Mouse (Mus musculus) heart, postnatal 14 days (tissue): ENCODE results near the gene Mrpl43. TPM values are rescaled to one million over a fixed set of nuclear protein-coding genes. Genes with fewer than 3 reads are reported as not detected.
"Not testable (repeated sequence)": the region's sequence is repeated elsewhere in the genome, so short reads cannot be mapped to it uniquely, and the experiment has no call there.

Experiments
- DNase-seq, 2 experiments: peaks; one replicate each; pipeline ENCODE4 v3.0.0; 2021 to 2022
- intact Hi-C: fragments of 180-260 bp; cut with DNase I; formaldehyde crosslinking; loops from one replicate; pipeline ENCODE4 v1.15.1; 2025
- long read RNA-seq, 2 experiments: library from polyadenylated mRNA; stranded (forward); transcript quantifications; one replicate each; pipeline ENCODE4 v2.0.0; 2021
- total RNA-seq, 2 experiments: library from RNA; stranded (reverse); gene quantifications; 2 replicates each; pipeline ENCODE4 v1.2.3; 2021

The Mrpl43 gene
- total RNA-seq, result 10 to 100 TPM; 50.3 to 53.9 TPM
- long read RNA-seq, experiment 1, transcript Mrpl43-201 (3 exons, 1,398 nt), result major isoform, 66 of 74 reads
- long read RNA-seq, experiment 1, partial matches to known transcripts, result 4 of 74 reads
- long read RNA-seq, experiment 1, other reads (novel, unspliced or antisense), result 3 of 74 reads
- long read RNA-seq, experiment 2, transcript Mrpl43-201 (3 exons, 1,398 nt), result major isoform, 55 of 57 reads
- long read RNA-seq, experiment 2, partial matches to known transcripts, result 1 of 57 reads
- long read RNA-seq, experiment 2, other reads (novel, unspliced or antisense), result 1 of 57 reads

- DNase-seq, result peak; percentile 95 to 99
- intact Hi-C loops, result no loop called here
Observed at GRCm38 (mm10) chr19:45005957-45006712, at the start of gene Mrpl43. Gene Mrpl43 (minus strand): TSS chr19:45006442.

GRCm38 (mm10) chr19:45054892-45055690 is 48.8 kb upstream of the Mrpl43 start:
- intact Hi-C loops, result no loop called here
- no peak for DNase-seq

- intact Hi-C loops, result no loop called here
- DNase-seq, result no peak
Observed at GRCm38 (mm10) chr19:45053451-45053850, 47.2 kb upstream of the Mrpl43 start.

DNA sequence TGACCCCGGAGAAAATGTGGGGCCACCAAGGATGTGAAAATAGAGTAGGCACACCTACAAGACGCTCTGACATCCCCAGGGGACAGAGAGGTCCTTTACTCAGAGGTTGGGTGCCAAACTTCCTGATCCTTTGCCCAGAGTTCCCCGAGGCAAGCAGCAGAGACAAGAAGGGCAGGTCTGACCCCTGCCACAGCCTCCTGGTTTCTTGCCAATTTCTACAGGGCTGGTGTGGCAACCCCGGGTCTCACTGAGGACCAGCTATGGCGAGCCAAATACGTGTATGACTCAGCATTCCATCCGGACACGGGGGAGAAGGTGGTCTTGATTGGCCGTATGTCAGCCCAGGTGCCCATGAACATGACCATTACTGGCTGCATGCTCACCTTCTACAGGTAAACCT is 43.3 kb upstream of the Mrpl43 start:
- no peak for DNase-seq

GRCm38 (mm10) chr19:45048644-45049365 is 42.6 kb upstream of the Mrpl43 start:
- no peak for DNase-seq
- intact Hi-C loops, result no loop called here

More for the DNA sequence above, 43.3 kb upstream of the Mrpl43 start:
- intact Hi-C loops, result no loop called here

DNA sequence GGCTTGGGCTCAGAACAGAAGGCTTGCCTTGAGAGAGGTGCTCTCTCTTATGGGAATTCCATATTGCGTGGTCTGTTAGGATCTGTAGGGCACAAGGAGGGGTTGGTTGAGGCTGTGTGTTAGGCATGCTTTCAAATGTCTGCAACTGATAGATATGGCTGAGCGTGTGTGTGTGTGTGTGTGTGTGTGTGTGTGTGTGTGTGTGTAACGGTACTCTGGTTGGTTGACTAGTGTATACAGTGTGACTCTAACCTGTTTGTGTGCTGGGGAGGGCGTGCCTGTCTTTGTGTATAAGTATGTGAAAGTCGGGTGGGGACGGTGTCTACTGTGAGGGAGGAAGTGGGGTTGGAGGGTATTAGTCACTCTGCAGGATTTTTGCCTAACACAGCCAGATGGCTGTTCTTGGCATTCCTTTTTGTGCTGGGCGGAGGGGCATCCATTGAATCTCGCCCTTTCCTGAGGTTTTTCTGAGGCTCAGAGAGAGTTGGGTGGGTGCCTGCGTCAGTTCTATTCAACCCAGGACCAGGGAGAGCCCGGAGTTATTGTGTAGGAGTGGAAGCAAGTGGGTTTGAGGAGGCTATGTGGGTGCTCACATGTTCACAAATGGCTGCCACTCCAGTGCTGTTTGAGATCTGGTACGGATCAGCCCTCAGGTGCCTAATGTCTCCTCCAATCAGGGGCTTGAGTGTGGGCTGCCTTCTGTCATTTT is 41.8 kb upstream of the Mrpl43 start:
- peak; percentile 51 to 53 for DNase-seq
- intact Hi-C loops, result no loop called here

- intact Hi-C loops, result no loop called here
- DNase-seq, result peak; percentile 94 to 97
Observed at GRCm38 (mm10) chr19:45047417-45047934, 41.2 kb upstream of the Mrpl43 start, which contains the start of gene Sfxn3. Gene Sfxn3 (plus strand): TSS chr19:45047503.

DNA sequence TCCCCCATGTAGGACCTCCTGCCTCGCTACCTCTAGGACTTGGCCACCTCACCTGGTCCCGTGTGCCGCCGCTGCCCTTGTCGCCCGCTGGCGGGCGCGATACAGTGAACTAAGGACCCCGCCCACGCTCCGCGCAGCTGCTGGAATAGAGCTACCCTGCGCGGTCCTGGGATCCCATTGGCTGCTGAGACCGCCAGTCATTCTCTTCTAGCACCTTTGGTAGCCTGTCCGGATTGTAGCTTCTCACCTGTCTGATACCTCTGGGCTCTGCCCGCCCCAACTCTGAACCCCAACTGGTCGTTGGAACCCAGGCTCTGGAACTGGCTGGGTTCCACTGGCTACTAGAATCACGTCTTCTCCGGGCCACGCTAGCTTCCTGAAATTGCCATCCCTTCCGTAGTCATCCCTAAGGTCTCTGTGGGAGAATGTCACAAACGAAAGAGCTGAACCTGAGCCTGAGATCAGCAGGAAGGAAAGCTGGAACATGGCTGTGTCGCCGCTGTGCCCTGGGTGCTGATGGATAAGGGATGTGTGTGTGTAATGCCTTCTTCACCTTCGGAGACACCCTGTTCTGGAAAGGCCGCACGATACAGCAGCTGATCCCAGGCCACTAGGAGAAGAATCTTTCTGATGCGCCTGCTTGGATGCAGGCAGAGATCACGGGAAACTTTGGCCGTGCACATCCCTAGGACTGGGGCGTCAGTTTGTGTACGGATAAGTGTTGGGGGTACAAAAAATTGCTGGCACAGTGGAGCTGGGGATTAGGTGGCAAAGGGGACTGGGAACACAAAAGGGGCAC is 40.5 kb upstream of the Mrpl43 start:
- intact Hi-C loops, result no loop called here
- peak; percentile 78 to 79 for DNase-seq

- intact Hi-C loops, result no loop called here
- no peak for DNase-seq
Observed at GRCm38 (mm10) chr19:45045651-45046050, 39.4 kb upstream of the Mrpl43 start, which contains the start of gene Pdzd7. Gene Pdzd7 (minus strand): TSS chr19:45045717.

- DNase-seq, result no peak
Observed at GRCm38 (mm10) chr19:45045236-45045635, 39.0 kb upstream of the Mrpl43 start.

DNA sequence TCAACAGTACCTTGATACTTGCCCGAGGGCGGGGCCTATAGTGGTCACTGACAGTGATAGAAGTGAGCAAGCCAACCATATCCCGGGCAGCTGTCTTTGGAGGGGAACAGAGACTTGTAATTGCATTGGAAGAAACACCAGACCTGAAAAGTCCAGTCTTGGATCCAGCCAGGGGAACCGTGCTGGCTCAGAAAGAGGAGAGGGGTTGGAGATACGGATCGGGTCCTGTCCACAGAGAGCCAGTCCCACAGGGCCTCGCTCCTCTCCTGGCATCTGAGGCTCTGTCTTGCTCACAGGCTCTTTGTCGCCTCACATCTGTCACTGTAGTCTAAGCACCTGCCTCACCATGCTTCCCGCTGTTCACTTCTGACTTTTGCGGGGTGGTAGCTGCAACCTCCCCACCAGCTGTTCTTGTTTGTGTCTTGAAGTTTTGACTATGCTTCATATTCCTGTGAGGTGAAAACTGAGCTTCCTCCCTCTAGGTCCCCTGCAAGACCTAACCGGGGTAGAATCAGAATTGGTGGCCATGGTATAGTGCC is 38.2 kb upstream of the Mrpl43 start:
- DNase-seq, result no peak
- intact Hi-C loops, result no loop called here

More at GRCm38 (mm10) chr19:45045236-45045635, 39.0 kb upstream of the Mrpl43 start:
- intact Hi-C loops, result no loop called here

DNA sequence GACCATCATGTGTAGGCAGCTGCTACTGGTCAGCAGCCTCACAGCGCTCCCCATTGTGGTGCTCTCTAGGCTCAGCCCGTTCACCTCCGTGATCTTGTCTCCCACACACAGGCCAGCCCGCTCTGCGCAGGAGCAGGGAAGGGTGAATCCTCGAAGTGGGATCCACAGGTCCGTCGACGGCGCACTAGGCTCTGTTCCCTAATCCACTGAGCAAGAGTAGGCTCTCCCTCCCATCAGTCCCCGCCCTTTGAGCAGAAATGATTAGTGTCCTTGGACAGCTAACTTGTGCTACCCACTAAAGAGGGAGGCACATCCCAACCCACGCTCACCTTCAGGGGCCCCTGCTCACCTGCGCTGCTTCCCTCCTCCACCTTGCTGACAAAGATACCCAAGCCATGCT is 34.0 kb upstream of the Mrpl43 start:
- intact Hi-C loops, result no loop called here
- no peak for DNase-seq

DNA sequence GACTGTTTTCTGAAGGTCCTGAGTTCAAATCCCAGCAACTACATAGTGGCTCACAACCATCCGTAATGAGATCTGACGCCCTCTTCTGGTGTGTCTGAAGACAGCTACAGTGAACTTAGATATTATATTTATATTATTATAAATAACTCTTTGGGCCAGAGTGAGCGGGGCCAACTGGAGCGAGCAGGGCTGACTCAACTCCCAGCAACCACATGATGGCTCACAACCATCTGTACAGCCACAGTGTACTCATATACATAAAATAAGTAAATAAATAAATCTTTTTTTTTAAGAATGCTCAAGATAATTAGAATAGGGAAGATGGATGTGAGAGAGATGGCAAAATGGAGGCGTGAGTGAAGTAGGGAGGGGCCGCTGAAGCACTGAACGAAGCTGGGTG is 32.0 kb upstream of the Mrpl43 start:
- intact Hi-C loops, result not testable (repeated sequence)

DNA sequence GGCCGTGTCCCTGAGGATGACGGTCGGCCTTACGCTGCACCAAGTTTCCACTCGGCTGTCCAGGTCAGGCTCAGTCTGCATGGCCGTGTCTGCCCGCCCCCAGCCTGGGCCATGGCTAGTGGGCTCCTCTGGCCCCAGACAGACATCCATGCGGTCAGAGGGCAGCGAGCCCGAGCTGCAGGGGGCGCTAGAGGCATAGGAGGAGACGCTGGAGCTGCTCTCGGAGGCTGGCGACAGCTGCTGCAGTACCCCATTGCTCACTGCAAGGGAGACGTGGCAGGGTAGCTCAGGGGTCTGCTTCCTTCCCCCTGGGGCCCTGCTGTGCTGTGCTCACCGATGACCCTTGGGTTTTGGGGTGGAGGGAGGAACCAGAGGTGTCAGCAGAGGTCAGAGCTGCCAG is 30.6 kb upstream of the Mrpl43 start:
- intact Hi-C loops, result no loop called here
- DNase-seq, result peak; percentile 66 to 73

More for the DNA sequence above, 32.0 kb upstream of the Mrpl43 start:
- DNase-seq, result not testable (repeated sequence)

GRCm38 (mm10) chr19:45032570-45033332 is 26.5 kb upstream of the Mrpl43 start:
- intact Hi-C loops, result no loop called here

GRCm38 (mm10) chr19:45031780-45032179 is 25.5 kb upstream of the Mrpl43 start:
- intact Hi-C loops, result loop anchor here (1.0 kb wide), 2 partner anchors 19 to 42 kb away; partner anchors contain the start of gene Sema4g
- DNase-seq, result peak; percentile 75 to 89

More at GRCm38 (mm10) chr19:45032570-45033332, 26.5 kb upstream of the Mrpl43 start:
- no peak for DNase-seq
